Mouse (Mus musculus): ENCODE results near the gene Ptcd1. TPM values are rescaled to one million over a fixed set of nuclear protein-coding genes. Genes with fewer than 3 reads are reported as not detected.

The Ptcd1 gene
- total RNA-seq, 1 experiment, result 14.3 TPM

GRCm38 (mm10) chr5:145113416-145113815 lies 53.5 kb downstream of the Ptcd1 start:
- in situ Hi-C loops (cut with MboI; ENCODE audit: low sequenced_read_pairs in 2 of 2, unreplicated experiment in 2 of 2), result no loop called here
- Histone ChIP-seq H3K4me3 (ENCODE audit: insufficient read depth in 1 of 2, low read depth in 1 of 2, low read length in 2 of 2, poor library complexity in 1 of 2, severe bottlenecking in 1 of 2) (peak overlapping the region; percentile 81 to 91; a peak in 2 of 4 replicates), H3K36me3 (ENCODE audit: control insufficient read depth, insufficient read depth, low read length, poor library complexity, severe bottlenecking) (peaks cover 2% of the 10 kb centered on the region), H3K9ac (ENCODE audit: insufficient read depth, low read depth, low read length, poor library complexity, severe bottlenecking) (no peak overlapping the region), H3K4me1 (ENCODE audit: control insufficient read depth in 2 of 2, insufficient read depth in 2 of 2, low read length in 2 of 2, poor library complexity in 1 of 2) (peaks cover 2 to 9% of the 10 kb centered on the region in 2 experiments; a peak in 3 of 4 replicates), H3K9me3 (ENCODE audit: control insufficient read depth, insufficient read depth, low read depth, low read length) (no peaks in the 10 kb centered on the region), H3K27ac (ENCODE audit: insufficient read depth, low read depth, low read length, poor library complexity, severe bottlenecking) (no peak overlapping the region)
- DNase-seq (ENCODE audit: low read depth, low spot score), result no peak
- no peak for TF ChIP-seq ZC3H11A (IDR thresholded peaks at IDR 0.05; ENCODE audit: borderline replicate concordance, low read depth, low read length)
- TF ChIP-seq MAFK (IDR thresholded peaks at IDR 0.05; ENCODE audit: insufficient read depth, low read depth, low read length), result no peak
- no peak for TF ChIP-seq ZNF384 (IDR thresholded peaks at IDR 0.05; ENCODE audit: low read depth, low read length)

GRCm38 (mm10) chr5:145112566-145112965 lies 54.3 kb downstream of the Ptcd1 start:
- Histone ChIP-seq H3K36me3 (ENCODE audit: control insufficient read depth, insufficient read depth, low read length, poor library complexity, severe bottlenecking) (peaks cover 7% of the 10 kb centered on the region), H3K4me3 (ENCODE audit: insufficient read depth in 1 of 2, low read depth in 1 of 2, low read length in 2 of 2, poor library complexity in 1 of 2, severe bottlenecking in 1 of 2) (no peak overlapping the region), H3K9me3 (ENCODE audit: control insufficient read depth, insufficient read depth, low read depth, low read length) (no peaks in the 10 kb centered on the region), H3K4me1 (ENCODE audit: control insufficient read depth in 2 of 2, insufficient read depth in 2 of 2, low read length in 2 of 2, poor library complexity in 1 of 2) (peaks cover 2 to 9% of the 10 kb centered on the region in 2 experiments; a peak in 3 of 4 replicates), H3K9ac (ENCODE audit: insufficient read depth, low read depth, low read length, poor library complexity, severe bottlenecking) (no peak overlapping the region), H3K27ac (ENCODE audit: insufficient read depth, low read depth, low read length, poor library complexity, severe bottlenecking) (no peak overlapping the region)
- in situ Hi-C loops (cut with MboI; ENCODE audit: low sequenced_read_pairs in 2 of 2, unreplicated experiment in 2 of 2), result no loop called here
- DNase-seq (ENCODE audit: low read depth, low spot score), result no peak
- TF ChIP-seq MAFK (IDR thresholded peaks at IDR 0.05; ENCODE audit: insufficient read depth, low read depth, low read length) (no peak), HCFC1 (IDR thresholded peaks at IDR 0.05; ENCODE audit: borderline replicate concordance, insufficient read depth, low read length) (no peak), ZNF384 (IDR thresholded peaks at IDR 0.05; ENCODE audit: low read depth, low read length) (no peak), ZC3H11A (IDR thresholded peaks at IDR 0.05; ENCODE audit: borderline replicate concordance, low read depth, low read length) (no peak), CHD2 (IDR thresholded peaks at IDR 0.05; ENCODE audit: low read depth, low read length) (no peak)

DNA sequence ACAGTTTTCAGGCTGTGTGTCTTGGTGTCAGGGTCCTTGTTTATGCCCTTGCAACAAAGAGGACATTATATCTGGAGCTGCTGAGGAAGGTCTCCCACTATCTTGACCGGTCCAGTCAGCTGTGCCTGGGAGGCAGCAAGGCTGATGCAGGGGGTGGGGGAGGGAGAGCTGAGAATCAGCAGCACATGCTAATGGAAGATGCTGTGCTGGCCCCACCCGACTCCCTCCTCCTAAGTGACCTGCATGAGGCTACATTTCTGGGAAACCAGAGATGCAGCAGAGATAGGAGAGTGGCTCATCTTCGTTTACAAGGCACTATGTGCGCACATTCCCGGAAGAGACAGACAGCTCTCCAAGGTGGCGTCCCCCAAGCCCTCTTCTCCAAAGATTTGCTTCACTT lies 56.5 kb downstream of the Ptcd1 start:
- Histone ChIP-seq H3K9ac (ENCODE audit: insufficient read depth, low read depth, low read length, poor library complexity, severe bottlenecking) (no peak overlapping the region), H3K36me3 (ENCODE audit: control insufficient read depth, insufficient read depth, low read length, poor library complexity, severe bottlenecking) (peaks cover 16% of the 10 kb centered on the region), H3K4me1 (ENCODE audit: control insufficient read depth in 2 of 2, insufficient read depth in 2 of 2, low read length in 2 of 2, poor library complexity in 1 of 2) (peaks cover 0 to 9% of the 10 kb centered on the region in 2 experiments; a peak in 1 of 4 replicates), H3K4me3 (ENCODE audit: insufficient read depth in 1 of 2, low read depth in 1 of 2, low read length in 2 of 2, poor library complexity in 1 of 2, severe bottlenecking in 1 of 2) (no peak overlapping the region), H3K9me3 (ENCODE audit: control insufficient read depth, insufficient read depth, low read depth, low read length) (no peaks in the 10 kb centered on the region), H3K27ac (ENCODE audit: insufficient read depth, low read depth, low read length, poor library complexity, severe bottlenecking) (no peak overlapping the region)
- in situ Hi-C loops (cut with MboI; ENCODE audit: low sequenced_read_pairs in 2 of 2, unreplicated experiment in 2 of 2), result no loop called here
- DNase-seq (ENCODE audit: low read depth, low spot score), result no peak
- TF ChIP-seq ZC3H11A (IDR thresholded peaks at IDR 0.05; ENCODE audit: borderline replicate concordance, low read depth, low read length) (no peak), CHD2 (IDR thresholded peaks at IDR 0.05; ENCODE audit: low read depth, low read length) (no peak), HCFC1 (IDR thresholded peaks at IDR 0.05; ENCODE audit: borderline replicate concordance, insufficient read depth, low read length) (no peak), MAFK (IDR thresholded peaks at IDR 0.05; ENCODE audit: insufficient read depth, low read depth, low read length) (no peak), ZNF384 (IDR thresholded peaks at IDR 0.05; ENCODE audit: low read depth, low read length) (no peak)

- H3K4me3 ChIP-seq (ENCODE audit: insufficient read depth in 1 of 2, low read depth in 1 of 2, low read length in 2 of 2, poor library complexity in 1 of 2, severe bottlenecking in 1 of 2), result no peak overlapping the region
- peaks cover 38% of the 10 kb centered on the region for H3K36me3 ChIP-seq (ENCODE audit: control insufficient read depth, insufficient read depth, low read length, poor library complexity, severe bottlenecking)
- DNase-seq (ENCODE audit: low read depth, low spot score), result no peak
- in situ Hi-C loops (cut with MboI; ENCODE audit: low sequenced_read_pairs in 2 of 2, unreplicated experiment in 2 of 2), result no loop called here
- no peaks in the 10 kb centered on the region for H3K9me3 ChIP-seq (ENCODE audit: control insufficient read depth, insufficient read depth, low read depth, low read length)
- TF ChIP-seq ZNF384 (IDR thresholded peaks at IDR 0.05; ENCODE audit: low read depth, low read length) (no peak), MAFK (IDR thresholded peaks at IDR 0.05; ENCODE audit: insufficient read depth, low read depth, low read length) (no peak), CHD2 (IDR thresholded peaks at IDR 0.05; ENCODE audit: low read depth, low read length) (no peak), ZC3H11A (IDR thresholded peaks at IDR 0.05; ENCODE audit: borderline replicate concordance, low read depth, low read length) (no peak), HCFC1 (IDR thresholded peaks at IDR 0.05; ENCODE audit: borderline replicate concordance, insufficient read depth, low read length) (no peak)
- H3K9ac ChIP-seq (ENCODE audit: insufficient read depth, low read depth, low read length, poor library complexity, severe bottlenecking), result no peak overlapping the region
- peaks cover 0 to 5% of the 10 kb centered on the region in 2 experiments; a peak in 1 of 4 replicates for H3K4me1 ChIP-seq (ENCODE audit: control insufficient read depth in 2 of 2, insufficient read depth in 2 of 2, low read length in 2 of 2, poor library complexity in 1 of 2)
- no peak overlapping the region for H3K27ac ChIP-seq (ENCODE audit: insufficient read depth, low read depth, low read length, poor library complexity, severe bottlenecking)
These were observed 61.1 kb downstream of the Ptcd1 start for GRCm38 (mm10) chr5:145105694-145106275.
